Mouse (Mus musculus) hindbrain, postnatal 0 days (tissue): Measurements from ENCODE around the gene Pou2f3. TPM values are rescaled to one million over a fixed set of nuclear protein-coding genes. Genes with fewer than 3 reads are reported as not detected.

Experiments
- ATAC-seq: fragments of 200-750 bp; cut with Nextera tagmentation; 2 replicates; pipeline ENCODE4 v1.8.0; 2017; ENCODE audit warnings: mild to moderate bottlenecking, moderate TSS enrichment, moderate library complexity
- DNase-seq: peaks from one replicate; pipeline ENCODE4 v3.0.0-alpha.2; 2015; ENCODE audit warnings: low spot score
- H3K27ac ChIP-seq: fragments of 300-500 bp; sonication (generic); 2 replicates; pipeline ENCODE4 v1.5.1; 2014; ENCODE audit warnings: mild to moderate bottlenecking
- H3K27me3 ChIP-seq: fragments of 300-500 bp; sonication (generic); 2 replicates; pipeline ENCODE4 v1.6.1; 2014; ENCODE audit warnings: low read length, mixed read lengths; ENCODE audit not compliant: insufficient read depth
- H3K36me3 ChIP-seq: fragments of 300-500 bp; sonication (generic); 2 replicates; pipeline ENCODE4 v1.6.1; 2014; ENCODE audit warnings: low read length, mixed read lengths; ENCODE audit not compliant: insufficient read depth
- H3K4me1 ChIP-seq: fragments of 300-500 bp; sonication (generic); 2 replicates; pipeline ENCODE4 v1.6.1; 2014; ENCODE audit warnings: antibody characterized with exemption, low read length, mixed read lengths; ENCODE audit not compliant: insufficient read depth
- H3K4me2 ChIP-seq: fragments of 300-500 bp; sonication (generic); 2 replicates; pipeline ENCODE4 v1.6.1; 2014; ENCODE audit warnings: low read depth, mild to moderate bottlenecking, low read length, moderate library complexity, mixed read lengths
- H3K4me3 ChIP-seq: fragments of 300-500 bp; sonication (generic); 2 replicates; pipeline ENCODE4 v1.5.1; 2014; ENCODE audit warnings: low read length
- H3K9ac ChIP-seq: fragments of 300-500 bp; sonication (generic); replicated peaks from 2 replicates; pipeline ENCODE4 v1.6.1; 2014; ENCODE audit warnings: mild to moderate bottlenecking, low read length, moderate library complexity, mixed read lengths
- H3K9me3 ChIP-seq: fragments of 300-500 bp; sonication (generic); 2 replicates; pipeline ENCODE4 v1.6.1; 2016; ENCODE audit warnings: low read length, mixed read lengths
- CTCF ChIP-seq: IDR thresholded peaks from 2 replicates; pipeline ENCODE4 v1.5.1; 2016; ENCODE audit warnings: antibody characterized with exemption, control low read depth, low read depth
- WGBS: fragments of 180-500 bp; shearing (Covaris S2); extraction: QIAGEN DNeasy Blood & Tissue Kit; methylation state at CpG from one replicate; pipeline ENCODE4 v1.1.7; 2014; 5-methylcytosine and 5-hydroxymethylcytosine counted together
- polyA plus RNA-seq: library from polyadenylated mRNA; unstranded; fragments of >200 nt; fragmentation: Nextera tagmentation; extraction: Ambion mirVana; gene quantifications from 2 replicates; pipeline ENCODE4 v1.2.1, GENCODE M21; 2015
- total RNA-seq: library from RNA; depleted of rRNA; stranded (reverse); fragments of >200 nt; gene quantifications from 2 replicates; pipeline ENCODE4 v1.2.3, GENCODE M21; 2014

Pou2f3 gene
- total and polyA plus RNA-seq, 2 experiments from 2014 or later = 0.10 to 0.13 TPM

- Histone ChIP-seq H3K27me3 (no peaks in the 10 kb centered on the region), H3K9me3 (no peaks in the 10 kb centered on the region), H3K4me2 (no peak overlapping the region), H3K27ac (no peak overlapping the region), H3K36me3 (no peaks in the 10 kb centered on the region), H3K9ac (0 out of 2 replicates have a peak overlapping the region, but pooled peaks have one; percentile 13), H3K4me3 (no peak overlapping the region), H3K4me1 (no peaks in the 10 kb centered on the region)
- no peak for ATAC-seq
- DNase-seq = peak; percentile 28
- 47% methylated on average over 10 of the region's 10 CpGs for WGBS
- TF ChIP-seq CTCF = no peak
Observed at GRCm38 (mm10) chr9:43150075-43150474, 60.1 kb downstream of the Pou2f3 start.

GRCm38 (mm10) chr9:43149498-43149897 is 60.7 kb downstream of the Pou2f3 start:
- no peak overlapping the region for H3K27ac ChIP-seq
- H3K4me1 ChIP-seq = no peaks in the 10 kb centered on the region
- no peak for ATAC-seq
- no peaks in the 10 kb centered on the region for H3K27me3 ChIP-seq
- H3K4me2 ChIP-seq = no peak overlapping the region
- H3K4me3 ChIP-seq = no peak overlapping the region
- no peak for DNase-seq
- no peaks in the 10 kb centered on the region for H3K36me3 ChIP-seq
- 75% methylated on average over 3 of the region's 3 CpGs for WGBS
- H3K9ac ChIP-seq = no peak overlapping the region
- H3K9me3 ChIP-seq = no peaks in the 10 kb centered on the region
- TF ChIP-seq CTCF = no peak

- WGBS = 85% methylated on average over 4 of the region's 4 CpGs
- ATAC-seq (no peak), DNase-seq (no peak)
- Histone ChIP-seq H3K27ac (no peak overlapping the region), H3K4me1 (no peaks in the 10 kb centered on the region), H3K27me3 (no peaks in the 10 kb centered on the region), H3K4me2 (no peak overlapping the region), H3K4me3 (no peak overlapping the region), H3K9ac (no peak overlapping the region), H3K36me3 (no peaks in the 10 kb centered on the region), H3K9me3 (no peaks in the 10 kb centered on the region)
- TF ChIP-seq CTCF = no peak
Observed at GRCm38 (mm10) chr9:43145196-43145595, 65.0 kb downstream of the Pou2f3 start.

- peak; percentile 44 for TF ChIP-seq CTCF
- ATAC-seq = no peak
- no peak overlapping the region for H3K27ac ChIP-seq
- H3K36me3 ChIP-seq = no peaks in the 10 kb centered on the region
- H3K27me3 ChIP-seq = no peaks in the 10 kb centered on the region
- H3K9ac ChIP-seq = no peak overlapping the region
- no peak overlapping the region for H3K4me2 ChIP-seq
- no peaks in the 10 kb centered on the region for H3K4me1 ChIP-seq
- WGBS = 76% methylated on average over 12 of the region's 12 CpGs
- no peak overlapping the region for H3K4me3 ChIP-seq
- H3K9me3 ChIP-seq = no peaks in the 10 kb centered on the region
- DNase-seq = peak; percentile 37
Observed at GRCm38 (mm10) chr9:43144206-43144810, 65.9 kb downstream of the Pou2f3 start.

GRCm38 (mm10) chr9:43141839-43142238 is 68.3 kb downstream of the Pou2f3 start:
- 0 out of 2 replicates have a peak, but pooled peaks have one; percentile 58 for ATAC-seq
- H3K4me3 ChIP-seq = no peak overlapping the region
- H3K27ac ChIP-seq = no peak overlapping the region
- 5% methylated on average over 4 of the region's 4 CpGs for whole genome bisulfite sequencing
- no peaks in the 10 kb centered on the region for H3K4me1 ChIP-seq
- DNase-seq = peak; percentile 84
- no peak overlapping the region for H3K9ac ChIP-seq
- H3K4me2 ChIP-seq = no peak overlapping the region
- H3K27me3 ChIP-seq = no peaks in the 10 kb centered on the region
- H3K36me3 ChIP-seq = no peaks in the 10 kb centered on the region
- H3K9me3 ChIP-seq = no peaks in the 10 kb centered on the region
- TF ChIP-seq CTCF = peak; percentile 96

GRCm38 (mm10) chr9:43133525-43133924 is 76.6 kb downstream of the Pou2f3 start:
- Histone ChIP-seq H3K9ac (no peak overlapping the region), H3K4me1 (no peaks in the 10 kb centered on the region), H3K27ac (no peak overlapping the region), H3K4me3 (no peak overlapping the region), H3K27me3 (no peaks in the 10 kb centered on the region), H3K9me3 (no peaks in the 10 kb centered on the region), H3K4me2 (no peak overlapping the region), H3K36me3 (no peaks in the 10 kb centered on the region)
- ATAC-seq = no peak
- 78% methylated on average over 3 of the region's 3 CpGs for WGBS
- no peak for TF ChIP-seq CTCF
- DNase-seq = no peak

GRCm38 (mm10) chr9:43132380-43132779 is 77.8 kb downstream of the Pou2f3 start:
- DNase-seq = no peak

More at GRCm38 (mm10) chr9:43132380-43132779, 77.8 kb downstream of the Pou2f3 start:
- H3K4me3 ChIP-seq = no peak overlapping the region
- H3K27me3 ChIP-seq = no peaks in the 10 kb centered on the region
- TF ChIP-seq CTCF = no peak
- no peak for ATAC-seq
- no peaks in the 10 kb centered on the region for H3K9me3 ChIP-seq
- H3K36me3 ChIP-seq = no peaks in the 10 kb centered on the region
- 0 out of 2 replicates have a peak, but pooled peaks cover 3% of the 10 kb centered on the region for H3K4me1 ChIP-seq
- no peak overlapping the region for H3K4me2 ChIP-seq
- no peak overlapping the region for H3K9ac ChIP-seq
- 52% methylated on average over 4 of the region's 4 CpGs for WGBS
- no peak overlapping the region for H3K27ac ChIP-seq
